Mouse (Mus musculus): ENCODE results near the gene Sh3bp5. TPM values are rescaled to one million over a fixed set of nuclear protein-coding genes. Genes with fewer than 3 reads are reported as not detected.

Sh3bp5 gene
- total and polyA plus RNA-seq, 3 experiments, result 0.19 to 1.0 TPM; not detected in 1

GRCm38 (mm10) chr14:31403556-31403955 is 32.3 kb downstream of the Sh3bp5 start:
- H3K27me3 ChIP-seq (ENCODE audit: control insufficient read depth in 1 of 2, insufficient read depth in 2 of 2, low read length in 2 of 2), result no peaks in the 10 kb centered on the region
- peaks cover 0 to 11% of the 10 kb centered on the region in 2 experiments; a peak in 2 of 4 replicates for H3K36me3 ChIP-seq (ENCODE audit: control insufficient read depth in 1 of 2, insufficient read depth in 2 of 2, low read length in 2 of 2)
- TF ChIP-seq MAFK (IDR thresholded peaks at IDR 0.05; ENCODE audit: borderline replicate concordance, low read depth, low read length) (no peak), USF1 (IDR thresholded peaks at IDR 0.05; ENCODE audit: low read depth, low read length) (no peak), RAD21 (IDR thresholded peaks at IDR 0.05; ENCODE audit: low read depth, low read length) (no peak), CTCF (IDR thresholded peaks at IDR 0.05 in 2 of 3, conservative IDR thresholded peaks at IDR 0.05 in 1 of 3; ENCODE audit: control insufficient read depth in 1 of 3, insufficient read depth in 1 of 3, low read depth in 2 of 3, low read length in 3 of 3, poor library complexity in 1 of 3, severe bottlenecking in 1 of 3) (no peak), MEF2A (IDR thresholded peaks at IDR 0.05; ENCODE audit: extremely low read depth, insufficient replicate concordance, low read depth, low read length, poor library complexity, severe bottlenecking) (no peak), MYB (IDR thresholded peaks at IDR 0.05; ENCODE audit: low read depth, low read length) (no peak), TAL1 (IDR thresholded peaks at IDR 0.05; ENCODE audit: low read length) (no peak), ETS1 (IDR thresholded peaks at IDR 0.05; ENCODE audit: low read depth, low read length) (no peak), RCOR1 (IDR thresholded peaks at IDR 0.05; ENCODE audit: low read depth, low read length) (no peak), MXI1 (IDR thresholded peaks at IDR 0.05; ENCODE audit: low read depth, low read length) (no peak), E2F4 (IDR thresholded peaks at IDR 0.05; ENCODE audit: borderline replicate concordance, low read depth, low read length) (no peak), POLR2AphosphoS5 (IDR thresholded peaks at IDR 0.05; ENCODE audit: borderline replicate concordance, low read depth, low read length) (no peak), CHD2 (IDR thresholded peaks at IDR 0.05; ENCODE audit: low read length) (no peak), NRF1 (IDR thresholded peaks at IDR 0.05; ENCODE audit: insufficient read depth, low read depth, low read length, poor library complexity, severe bottlenecking) (no peak), ZMIZ1 (IDR thresholded peaks at IDR 0.05; ENCODE audit: low read depth, low read length) (no peak), MYC (IDR thresholded peaks at IDR 0.05; ENCODE audit: low read depth, low read length) (no peak), CHD1 (IDR thresholded peaks at IDR 0.05; ENCODE audit: low read depth, low read length) (no peak), UBTF (IDR thresholded peaks at IDR 0.05; ENCODE audit: borderline replicate concordance, insufficient read depth, low read depth, low read length) (no peak), ZNF384 (IDR thresholded peaks at IDR 0.05; ENCODE audit: low read depth, low read length) (no peak), SMC3 (IDR thresholded peaks at IDR 0.05; ENCODE audit: low read depth, low read length) (no peak)
- no peaks in the 10 kb centered on the region for H3K9me3 ChIP-seq (replicated peaks; ENCODE audit: insufficient read depth, low read length)
- no peak overlapping the region for H3K27ac ChIP-seq (ENCODE audit: control insufficient read depth, low read depth, low read length)
- no peak overlapping the region for H3K9ac ChIP-seq (ENCODE audit: control insufficient read depth, low read depth, low read length, poor library complexity, severe bottlenecking)
- H3K4me3 ChIP-seq (ENCODE audit: control insufficient read depth in 1 of 2, insufficient read depth in 1 of 2, low read depth in 2 of 2, low read length in 2 of 2), result peak overlapping the region in 1 of 2 experiments; percentile 54; a peak in 1 of 4 replicates
- no peaks in the 10 kb centered on the region for H3K79me2 ChIP-seq (ENCODE audit: control insufficient read depth, insufficient read depth, low read length, poor library complexity)
- H3K4me1 ChIP-seq (ENCODE audit: control insufficient read depth in 1 of 2, insufficient read depth in 2 of 2, low read length in 2 of 2), result peaks cover 11 to 32% of the 10 kb centered on the region in 2 experiments
- no peak for DNase-seq (ENCODE audit: low read depth, low spot score)

GRCm38 (mm10) chr14:31402693-31403092 is 33.2 kb downstream of the Sh3bp5 start:
- H3K4me1 ChIP-seq (ENCODE audit: control insufficient read depth in 1 of 2, insufficient read depth in 2 of 2, low read length in 2 of 2), result peaks cover 11 to 32% of the 10 kb centered on the region in 2 experiments
- H3K9me3 ChIP-seq (replicated peaks; ENCODE audit: insufficient read depth, low read length), result no peaks in the 10 kb centered on the region
- peak; percentile 69 for DNase-seq (ENCODE audit: low read depth, low spot score)

More at GRCm38 (mm10) chr14:31402693-31403092, 33.2 kb downstream of the Sh3bp5 start:
- H3K27ac ChIP-seq (ENCODE audit: control insufficient read depth, low read depth, low read length), result no peak overlapping the region
- H3K36me3 ChIP-seq (ENCODE audit: control insufficient read depth in 1 of 2, insufficient read depth in 2 of 2, low read length in 2 of 2), result peaks cover 0 to 11% of the 10 kb centered on the region in 2 experiments; a peak in 2 of 4 replicates
- no peak for TF ChIP-seq POLR2A (IDR thresholded peaks at IDR 0.05; ENCODE audit: control insufficient read depth in 1 of 2, insufficient read depth in 1 of 2, low read depth in 1 of 2, low read length in 2 of 2, poor library complexity in 1 of 2)
- no peak for TF ChIP-seq ZKSCAN1 (IDR thresholded peaks at IDR 0.05; ENCODE audit: low read depth, low read length)
- TF ChIP-seq ZNF384 (IDR thresholded peaks at IDR 0.05; ENCODE audit: low read depth, low read length), result no peak
- 0 out of 2 replicates have a peak, but pooled peaks have one; percentile 10 for TF ChIP-seq TCF12 (IDR thresholded peaks at IDR 0.05; ENCODE audit: low read depth, low read length)
- TF ChIP-seq MEF2A (IDR thresholded peaks at IDR 0.05; ENCODE audit: extremely low read depth, insufficient replicate concordance, low read depth, low read length, poor library complexity, severe bottlenecking), result no peak
- TF ChIP-seq SIN3A (IDR thresholded peaks at IDR 0.05; ENCODE audit: low read length), result 0 out of 2 replicates have a peak, but pooled peaks have one; percentile 23
- no peak for TF ChIP-seq RAD21 (IDR thresholded peaks at IDR 0.05; ENCODE audit: low read depth, low read length)
- TF ChIP-seq USF1 (IDR thresholded peaks at IDR 0.05; ENCODE audit: low read depth, low read length), result no peak
- no peak for TF ChIP-seq E2F4 (IDR thresholded peaks at IDR 0.05; ENCODE audit: borderline replicate concordance, low read depth, low read length)
- TF ChIP-seq NELFE (IDR thresholded peaks at IDR 0.05; ENCODE audit: low read depth, low read length), result no peak
- TF ChIP-seq MAFK (IDR thresholded peaks at IDR 0.05; ENCODE audit: borderline replicate concordance, low read depth, low read length), result no peak
- TF ChIP-seq EP300 (IDR thresholded peaks at IDR 0.05; ENCODE audit: low read depth in 1 of 2, low read length in 2 of 2), result peak in 1 of 2 experiments; percentile 53; a peak in 3 of 4 replicates
- TF ChIP-seq MAZ (IDR thresholded peaks at IDR 0.05; ENCODE audit: low read depth, low read length), result no peak
- peak overlapping the region; percentile 14 to 54 for H3K4me3 ChIP-seq (ENCODE audit: control insufficient read depth in 1 of 2, insufficient read depth in 1 of 2, low read depth in 2 of 2, low read length in 2 of 2)
- no peaks in the 10 kb centered on the region for H3K27me3 ChIP-seq (ENCODE audit: control insufficient read depth in 1 of 2, insufficient read depth in 2 of 2, low read length in 2 of 2)
- no peak overlapping the region for H3K9ac ChIP-seq (ENCODE audit: control insufficient read depth, low read depth, low read length, poor library complexity, severe bottlenecking)
- H3K79me2 ChIP-seq (ENCODE audit: control insufficient read depth, insufficient read depth, low read length, poor library complexity), result no peaks in the 10 kb centered on the region

Measured in MEL (cell line).